Mouse (Mus musculus) cerebellum, postnatal 36 days (tissue): ENCODE results near the gene Ugt2a2.
"Not testable (repeated sequence)": the region's sequence is repeated elsewhere in the genome, so short reads cannot be mapped to it uniquely, and the experiment has no call there.

ENCODE experiments used
- DNase-seq, 2 experiments: peaks; one replicate each; pipeline ENCODE4 v3.0.0; 2021 to 2022; ENCODE audit warnings: mixed read lengths in 2 of 2

The Ugt2a2 gene

DNA sequence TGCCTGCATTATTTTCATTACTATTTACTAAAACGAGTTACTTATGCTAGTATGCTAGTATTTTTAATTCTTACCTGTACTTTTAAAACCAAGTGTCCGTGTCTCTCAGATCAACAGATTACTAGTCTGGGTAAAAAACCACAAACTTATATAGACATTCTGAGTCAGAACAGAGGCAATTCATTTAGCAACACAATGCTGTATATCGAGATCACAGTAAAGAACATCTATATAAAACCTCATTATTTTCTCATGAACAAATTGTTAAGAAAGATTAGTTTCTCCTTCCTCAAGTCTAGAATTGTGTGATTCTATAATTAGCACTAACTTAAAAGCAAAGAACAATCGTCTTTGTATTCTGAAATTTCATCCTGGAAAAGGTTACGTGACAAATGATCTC, at the start of gene Ugt2a2:
Gene Ugt2a2, minus strand, starts transcription at position 101 of the 400 bp plus-strand sequence.
- DNase-seq = no peak

DNA sequence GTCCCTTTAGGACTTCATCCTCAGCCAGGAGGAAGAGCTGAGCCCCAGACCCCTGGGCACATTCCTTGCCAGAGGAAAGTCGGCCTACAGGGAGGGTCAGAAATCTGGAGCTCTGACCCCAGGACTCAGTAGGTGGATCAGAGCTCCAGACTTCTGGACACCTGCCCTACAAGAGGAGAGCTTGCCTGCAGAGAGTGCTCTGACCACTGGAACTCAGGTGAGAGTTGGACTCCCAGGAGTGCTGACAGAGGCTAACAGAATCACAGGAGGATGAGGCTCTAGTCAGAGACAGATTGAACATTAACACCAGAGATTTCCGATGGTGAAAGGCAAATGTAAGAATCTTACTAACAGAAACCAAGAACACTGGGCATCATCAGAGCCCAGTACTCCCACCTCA, 41.5 kb upstream of the Ugt2a2 start:
- DNase-seq = not testable (repeated sequence)

DNA sequence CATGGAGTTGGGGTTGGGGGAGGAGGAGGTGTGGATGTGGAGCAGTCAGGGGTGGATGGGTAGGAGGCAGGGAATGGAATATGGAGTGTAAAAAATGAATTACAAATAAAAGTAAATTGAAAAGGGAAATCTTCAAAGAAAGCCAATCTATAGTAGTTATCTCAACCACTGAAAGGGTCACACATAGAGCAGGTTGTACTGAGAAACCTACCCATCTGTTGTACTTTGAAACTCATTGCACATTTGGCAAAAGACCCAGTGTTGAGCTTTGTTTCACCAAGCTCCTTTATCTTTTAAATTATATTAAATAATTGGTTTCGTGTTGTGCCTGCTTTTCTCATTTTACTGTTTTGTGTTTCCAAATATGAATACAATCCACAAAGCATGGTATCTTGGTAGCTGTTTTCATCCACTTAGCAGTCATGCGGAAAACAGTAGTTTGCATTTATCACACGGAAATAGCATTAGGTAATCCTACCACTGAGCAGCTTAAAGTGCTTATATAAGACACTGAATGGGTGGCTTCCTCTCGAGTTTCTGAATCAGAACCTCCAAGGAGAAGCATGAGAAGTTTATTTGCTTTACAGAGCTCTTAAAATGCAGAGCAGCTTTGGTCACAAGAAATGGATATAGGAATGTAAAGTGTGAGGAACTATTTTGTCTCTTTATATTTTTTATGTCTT, 23.9 kb upstream of the Ugt2a2 start:
- no peak for DNase-seq

DNA sequence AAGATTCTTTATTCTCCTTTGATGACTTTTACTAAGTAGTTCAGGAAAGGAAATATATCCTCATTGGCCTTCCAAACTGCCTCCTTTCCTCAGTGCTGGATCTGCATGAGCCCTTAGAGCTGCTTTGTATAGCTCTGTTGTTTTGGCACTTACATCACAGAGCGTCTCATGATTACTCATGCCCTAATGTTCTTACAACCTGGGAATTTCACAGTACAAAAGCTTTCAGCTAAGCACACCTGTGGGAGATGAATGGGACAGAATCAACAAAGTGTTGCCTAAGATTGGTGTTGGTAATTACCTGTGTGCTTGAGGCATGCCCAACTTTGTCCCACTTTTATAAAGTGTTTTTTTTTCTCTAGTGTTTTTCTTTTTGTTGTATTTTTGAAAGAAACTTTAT, 20.6 kb upstream of the Ugt2a2 start:
- DNase-seq = no peak

DNA sequence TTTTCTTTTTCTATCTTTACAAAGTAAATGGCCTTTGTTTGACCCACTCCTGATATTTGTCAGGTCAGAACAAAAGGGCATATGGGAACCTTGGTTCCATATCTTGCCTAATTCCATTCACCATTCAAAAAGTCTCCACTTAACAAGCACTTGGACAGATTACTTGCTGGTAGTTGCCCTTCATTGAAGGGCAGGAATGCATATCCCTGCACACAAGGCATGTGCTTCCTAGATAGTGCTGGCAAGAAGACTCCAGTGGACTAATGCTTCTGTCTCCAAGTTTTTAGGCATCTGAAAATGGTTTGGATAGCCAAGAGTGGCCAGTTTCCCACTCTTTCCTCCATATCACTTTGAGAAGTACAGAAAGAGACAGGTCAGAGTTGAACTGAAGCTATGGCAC, 17.3 kb upstream of the Ugt2a2 start:
- DNase-seq = no peak

DNA sequence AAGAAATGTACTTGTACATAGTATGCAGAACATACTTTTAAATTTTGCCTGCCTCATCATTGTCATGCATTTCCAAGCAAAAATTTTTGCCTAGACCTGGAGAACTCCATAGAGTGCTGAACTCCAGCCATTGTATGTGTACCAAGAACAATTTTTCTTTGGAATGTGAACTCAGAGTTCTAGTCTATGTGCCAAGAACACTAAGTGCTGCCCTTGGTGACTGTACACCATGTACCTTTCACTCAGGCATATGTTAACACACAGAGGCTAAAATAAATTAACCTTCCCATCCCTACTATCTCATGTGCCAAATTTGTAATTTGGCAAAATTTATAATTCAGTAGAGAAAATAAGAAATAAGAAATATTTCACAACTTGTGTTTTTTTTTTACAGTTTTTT, 16.9 kb upstream of the Ugt2a2 start:
- no peak for DNase-seq

DNA sequence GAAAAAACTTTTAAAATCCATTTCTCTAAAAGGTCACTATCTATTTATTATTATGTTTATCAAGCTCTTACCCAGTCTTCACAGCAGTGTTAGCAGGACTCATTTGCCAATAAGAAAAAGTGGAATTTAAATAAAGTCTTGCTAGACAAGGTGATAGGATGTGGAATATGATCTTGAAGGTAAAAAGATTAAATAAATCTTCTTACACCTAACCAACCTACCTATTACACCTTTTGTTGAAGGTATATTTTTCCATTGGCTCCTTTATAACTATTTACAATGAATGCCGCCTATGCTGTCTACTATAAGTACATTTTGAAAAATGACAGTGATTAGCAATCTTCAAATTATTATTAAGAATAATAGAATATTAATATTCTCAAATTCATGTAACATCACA, 8.7 kb upstream of the Ugt2a2 start, which contains the start of gene Ugt2a1:
Gene Ugt2a1, minus strand, starts transcription at position 101 of the 400 bp plus-strand sequence.
- DNase-seq = no peak

DNA sequence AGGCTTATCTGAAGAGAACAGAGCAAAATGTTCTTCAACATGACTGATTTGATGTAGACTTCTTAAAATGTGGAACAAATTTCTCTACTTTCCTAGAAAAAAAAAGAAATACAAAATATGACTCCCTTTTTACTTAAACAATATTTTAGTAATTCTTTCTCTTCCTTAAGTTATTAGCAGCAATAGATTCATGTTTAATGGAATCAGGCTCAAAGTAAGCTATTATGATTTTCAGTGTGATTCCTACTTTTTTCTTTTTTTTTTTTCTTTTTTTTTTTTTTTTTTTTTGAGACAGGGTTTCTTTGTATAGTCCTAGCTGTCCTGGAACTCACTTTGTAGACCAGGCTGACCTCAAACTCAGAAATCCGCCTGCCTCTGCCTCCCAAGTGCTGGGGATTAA, 4.6 kb upstream of the Ugt2a2 start, which contains the start of gene Gm43638:
Gene Gm43638, minus strand, starts transcription at position 101 of the 400 bp plus-strand sequence.
- DNase-seq = not testable (repeated sequence)

DNA sequence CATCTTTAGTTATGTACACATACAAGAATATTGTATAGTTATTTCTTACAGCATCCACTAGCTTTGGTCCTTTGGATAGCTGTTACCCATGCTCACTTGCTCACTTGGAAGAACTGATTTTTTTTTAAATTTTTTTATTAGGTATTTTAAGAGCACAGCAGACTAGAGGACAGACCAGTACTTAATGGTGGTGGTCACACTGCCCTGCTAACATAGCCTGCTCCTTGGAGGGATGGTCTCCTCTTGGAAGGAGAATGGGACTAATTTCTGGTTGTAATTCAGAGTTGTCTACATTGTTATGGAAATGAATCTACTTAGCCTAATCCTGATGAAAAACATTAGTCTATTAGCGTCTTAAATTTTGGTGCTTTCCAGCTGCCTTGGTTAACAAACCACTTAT, 23.2 kb downstream of the Ugt2a2 start:
- no peak for DNase-seq

DNA sequence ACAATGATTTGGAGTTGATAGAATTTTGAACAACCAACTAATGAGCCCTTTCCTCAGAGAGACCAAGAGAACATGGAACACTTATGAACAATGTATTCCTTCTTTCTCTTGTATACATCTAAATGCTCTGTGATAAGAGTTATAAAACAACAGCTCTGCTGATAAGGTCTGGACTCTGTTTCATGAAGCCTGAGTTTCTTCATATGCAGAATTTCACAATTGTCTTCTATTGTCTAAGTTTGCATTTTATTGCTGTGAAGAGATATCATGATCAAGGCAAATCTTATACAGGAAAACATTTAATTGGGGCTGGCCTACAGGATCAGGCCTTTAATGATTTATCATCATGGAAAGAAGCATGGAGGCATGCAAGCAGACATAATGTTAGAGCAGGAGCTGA, 24.4 kb downstream of the Ugt2a2 start:
- no peak for DNase-seq

DNA sequence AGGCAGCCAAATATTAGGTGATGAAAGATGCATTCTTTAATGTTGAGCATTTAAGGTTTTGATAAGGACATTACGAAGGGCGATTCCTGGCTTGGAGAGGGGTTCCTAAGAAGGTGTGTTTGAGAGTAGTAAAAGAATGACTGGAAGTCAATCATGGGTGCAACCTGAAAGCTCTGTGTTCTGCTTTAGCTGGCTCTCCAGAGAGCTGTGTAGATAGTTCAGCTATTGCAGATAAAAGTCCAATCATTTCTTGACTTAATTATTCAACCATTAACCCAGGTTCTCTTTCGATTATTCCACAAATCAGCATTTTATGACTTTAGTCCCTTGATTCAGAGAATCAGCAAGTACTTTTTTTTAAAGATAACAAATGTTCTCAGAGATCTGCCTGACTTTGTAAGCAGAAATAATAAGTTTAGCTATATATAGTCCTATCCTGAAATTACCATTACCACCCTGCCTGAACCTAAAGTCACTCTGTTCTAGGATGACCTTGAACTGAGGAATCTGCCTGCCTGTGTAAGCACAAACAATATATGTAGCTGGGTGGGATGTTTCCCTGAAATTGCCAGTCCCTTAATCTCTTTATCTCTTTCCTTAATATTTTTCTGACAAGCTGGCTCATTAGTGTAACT, 25.7 kb downstream of the Ugt2a2 start:
- no peak for DNase-seq

DNA sequence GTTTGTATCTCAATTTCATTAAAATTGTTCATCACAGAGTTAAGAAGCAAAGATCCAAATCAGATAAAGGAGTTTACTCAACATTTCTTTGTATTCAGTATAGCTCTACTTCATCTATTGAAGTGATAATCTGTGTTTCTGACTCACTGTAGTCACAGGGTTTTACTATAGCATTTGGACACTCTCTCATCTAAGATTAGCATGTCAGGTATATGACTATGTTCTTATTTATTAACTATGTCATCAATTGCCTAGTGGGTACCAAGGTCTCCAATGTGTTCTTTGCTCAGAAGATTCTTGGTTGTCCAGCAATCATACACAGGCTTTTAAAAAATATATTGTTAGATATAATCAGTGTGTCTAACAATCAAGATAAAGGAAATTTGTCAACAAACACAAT, 26.5 kb downstream of the Ugt2a2 start:
- DNase-seq = no peak

DNA sequence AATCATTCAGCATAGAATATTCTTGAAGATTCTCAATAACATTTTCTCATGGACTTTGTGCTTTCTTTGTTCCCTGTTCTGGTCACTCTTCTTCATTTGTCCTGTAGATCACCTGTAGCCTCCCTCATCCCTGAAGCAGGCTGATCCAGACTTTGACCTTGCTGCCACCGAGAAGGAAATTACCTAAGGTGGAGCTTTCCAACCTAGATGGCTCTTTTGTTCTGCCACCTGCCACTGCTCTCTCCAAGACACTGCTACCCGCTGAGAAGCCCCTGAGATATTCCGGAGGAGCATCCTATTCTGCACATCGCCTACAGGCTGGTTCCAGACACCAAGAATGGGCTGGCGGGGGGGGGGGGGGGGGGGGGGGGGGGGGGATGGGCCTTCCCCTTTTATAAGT, 29.5 kb downstream of the Ugt2a2 start:
- not testable (repeated sequence) for DNase-seq

DNA sequence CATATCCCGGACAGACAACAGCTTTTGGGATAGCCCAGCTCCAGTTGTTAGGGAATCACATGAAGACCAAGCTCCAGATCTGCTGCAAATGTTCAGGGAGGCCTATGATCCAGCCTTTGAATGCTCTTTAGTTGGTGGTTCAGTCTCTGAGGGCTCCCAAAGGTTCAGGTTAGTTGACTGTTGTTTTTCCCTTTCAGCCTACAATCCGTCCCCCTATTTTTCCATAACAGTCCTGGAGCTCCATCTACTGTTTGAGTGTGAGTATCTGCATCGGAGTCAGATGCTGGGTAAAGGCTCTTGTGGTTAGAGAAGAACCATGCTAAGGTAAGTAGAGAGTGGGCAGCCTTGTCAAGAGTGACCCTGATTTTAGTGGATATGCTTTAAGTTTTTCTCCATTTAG, 45.8 kb downstream of the Ugt2a2 start:
- no peak for DNase-seq

DNA sequence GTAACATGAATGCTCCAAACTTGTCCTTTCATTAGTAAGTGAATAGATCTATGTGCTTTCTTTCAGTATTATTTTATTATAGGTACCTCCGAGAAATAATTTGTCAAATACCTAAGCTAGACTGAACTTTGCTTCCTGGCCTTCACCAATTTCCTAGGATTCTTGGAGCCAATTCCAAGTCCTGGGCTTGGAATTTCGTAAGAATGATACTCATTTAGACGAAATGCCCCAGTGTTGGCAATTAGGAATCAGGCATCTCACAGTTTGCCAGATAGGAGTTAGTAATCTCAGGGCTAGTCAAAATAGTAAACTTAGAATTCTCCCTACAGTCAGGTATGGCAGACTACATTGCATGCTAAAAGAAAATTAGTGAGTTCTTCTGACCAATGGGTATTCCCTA, 56.4 kb downstream of the Ugt2a2 start:
- no peak for DNase-seq

DNA sequence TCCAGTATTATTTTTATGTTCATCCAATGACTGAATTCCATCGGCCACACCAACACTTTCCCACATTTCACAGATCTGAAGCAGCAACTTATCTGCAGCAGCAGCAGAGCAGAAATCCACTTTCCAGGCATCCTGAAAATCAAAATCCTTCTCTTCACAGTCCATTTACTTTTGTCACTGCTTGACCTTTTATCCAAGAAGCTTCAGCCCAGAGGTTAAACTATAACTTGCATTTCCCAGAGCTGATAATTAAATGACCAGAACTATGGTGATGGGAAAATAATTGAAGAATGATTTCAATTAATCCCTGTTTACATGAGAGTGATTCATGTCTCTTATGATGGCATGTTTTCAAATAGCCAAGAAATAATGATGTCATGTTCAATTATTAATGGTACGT, 58.0 kb downstream of the Ugt2a2 start, which contains the start of gene Ugt2b38:
Gene Ugt2b38, minus strand, starts transcription at position 163 of the 400 bp plus-strand sequence.
- not testable (repeated sequence) for DNase-seq
